Mouse (Mus musculus) frontal cortex, postnatal 14 days (tissue): Measurements from ENCODE around the gene Gtsf1.
"Not testable (repeated sequence)": the region's sequence is repeated elsewhere in the genome, so short reads cannot be mapped to it uniquely, and the experiment has no call there.

ENCODE experiments used
- DNase-seq, 2 experiments: peaks; one replicate each; pipeline ENCODE4 v3.0.0; 2022; ENCODE audit warnings: low spot score in 2 of 2

The Gtsf1 gene

GRCm38 (mm10) chr15:103430241-103430640 is at the start of gene Gtsf1:
Gene Gtsf1 (minus strand): TSS chr15:103430470.
- DNase-seq: no peak

- no peak for DNase-seq
Observed at GRCm38 (mm10) chr15:103479080-103479606, 48.9 kb upstream of the Gtsf1 start.

- no peak for DNase-seq
Observed at GRCm38 (mm10) chr15:103473769-103474168, 43.5 kb upstream of the Gtsf1 start.

GRCm38 (mm10) chr15:103473182-103473581 is 42.9 kb upstream of the Gtsf1 start:
- no peak for DNase-seq

- no peak for DNase-seq
Observed at GRCm38 (mm10) chr15:103472265-103472664, 42.0 kb upstream of the Gtsf1 start.

GRCm38 (mm10) chr15:103471488-103472194 is 41.4 kb upstream of the Gtsf1 start:
- DNase-seq: no peak

GRCm38 (mm10) chr15:103462539-103463261 is 32.4 kb upstream of the Gtsf1 start:
- no peak for DNase-seq

GRCm38 (mm10) chr15:103454449-103454848 is 24.2 kb upstream of the Gtsf1 start:
- no peak for DNase-seq

- DNase-seq: peak in 1 of 2 experiments; percentile 31
Observed at GRCm38 (mm10) chr15:103453551-103454218, 23.4 kb upstream of the Gtsf1 start, which contains the start of gene Nckap1l. Gene Nckap1l (plus strand): TSS chr15:103453794.

GRCm38 (mm10) chr15:103448369-103448768 is 18.1 kb upstream of the Gtsf1 start, which contains the start of gene Gtsf2:
Gene Gtsf2 (minus strand): TSS chr15:103448469.
- no peak for DNase-seq

- not testable (repeated sequence) for DNase-seq
Observed at GRCm38 (mm10) chr15:103445966-103446365, 15.7 kb upstream of the Gtsf1 start.

GRCm38 (mm10) chr15:103427017-103427416 is 3.3 kb downstream of the Gtsf1 start:
- no peak for DNase-seq

- not testable (repeated sequence) for DNase-seq
Observed at GRCm38 (mm10) chr15:103405586-103405985, 24.7 kb downstream of the Gtsf1 start.

GRCm38 (mm10) chr15:103401361-103401760 is 28.9 kb downstream of the Gtsf1 start:
- no peak for DNase-seq

- no peak for DNase-seq
Observed at GRCm38 (mm10) chr15:103393577-103393976, 36.7 kb downstream of the Gtsf1 start.

- DNase-seq: no peak
Observed at GRCm38 (mm10) chr15:103388556-103389145, 41.6 kb downstream of the Gtsf1 start.

- no peak for DNase-seq
Observed at GRCm38 (mm10) chr15:103383771-103384488, 46.3 kb downstream of the Gtsf1 start.

GRCm38 (mm10) chr15:103382795-103383406 is 47.4 kb downstream of the Gtsf1 start:
- DNase-seq: no peak

GRCm38 (mm10) chr15:103382075-103382474 is 48.2 kb downstream of the Gtsf1 start:
- DNase-seq: no peak

- no peak for DNase-seq
Observed at GRCm38 (mm10) chr15:103378665-103379356, 51.5 kb downstream of the Gtsf1 start.
